ENCODE assay signal across 25 mouse cellular contexts in the genomic region with DNA sequence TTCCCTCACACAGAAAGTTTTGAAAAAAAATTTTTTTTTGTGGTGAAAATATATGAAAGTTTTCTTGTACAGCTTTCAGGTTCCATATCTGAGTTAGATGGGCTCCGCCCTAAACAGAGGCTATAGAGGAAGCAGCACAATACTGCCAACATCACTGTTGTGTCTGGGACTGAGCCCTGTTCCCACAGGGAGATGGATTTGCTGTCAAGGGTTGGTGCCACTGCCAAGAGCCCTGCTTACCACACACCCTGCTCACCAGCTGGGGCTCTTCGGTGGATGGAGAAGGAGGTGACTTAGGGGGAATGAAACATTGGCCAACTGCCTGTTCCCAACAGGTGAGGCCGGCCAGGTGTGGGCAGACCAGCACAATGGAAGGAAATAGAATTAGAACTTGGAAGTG. TPM values are rescaled to one million over a fixed set of nuclear protein-coding genes. Genes with fewer than 3 reads are reported as not detected.
DNase-seq lines count a peak whose midpoint lies in the region; ATAC-seq and TF ChIP-seq lines count a peak whose summit lies in the region.
"Had no signal": no experiment of that assay in that cellular context is flagged by ENCODE, and none has a peak within 500 bp of the region (broad histone marks: within the 10 kb centered on the region; RNA-seq: fewer than 3 reads in every experiment).

No protein-coding gene starts in this region.

- no peak for TF ChIP-seq RAD21 in CH12.LX (IDR thresholded peaks at IDR 0.05; ENCODE audit: low read depth, low read length)

- H3K4me2 ChIP-seq in hindbrain, postnatal 0 days (ENCODE audit: low read depth, low read length), result no peak overlapping the region
- no peak overlapping the region for H3K4me2 ChIP-seq in hindbrain, embryonic 12.5 days (replicated peaks)
- peak overlapping the region; percentile 70; the same call in 1 of the 2 replicates for H3K4me2 ChIP-seq in CH12.LX (ENCODE audit: insufficient read depth, low read depth, poor library complexity, severe bottlenecking)
- H3K4me2 ChIP-seq: forebrain, embryonic 15.5 days; heart, embryonic 13.5 days; limb, embryonic 13.5 days; liver, embryonic 12.5 days had no signal

- WGBS in hindbrain, postnatal 0 days, result 50% methylated on average over 3 of the region's 3 CpGs
- 95% methylated on average over 3 of the region's 3 CpGs for WGBS in hindbrain, embryonic 12.5 days

- peak; percentile 28 for DNase-seq in adrenal gland, postnatal 10 days
- no peak for DNase-seq in adrenal gland, postnatal 36 days
- DNase-seq in hindbrain, postnatal 0 days (ENCODE audit: low spot score), result peak; percentile 50
- no peak for DNase-seq in CH12.LX (ENCODE audit: extremely low read depth)
- no peak for DNase-seq in layer of hippocampus, adult 9-10 months (ENCODE audit: low spot score)
- DNase-seq: cerebellum, adult 2 months; cerebellum, postnatal 36 days; heart, adult 2 months; heart, postnatal 14 days; kidney, postnatal 25 days; layer of hippocampus, postnatal 36 days; lung, adult 2 months; right cerebral cortex, postnatal 14 days; thymus, postnatal 14 days had no signal

- H3K36me3 ChIP-seq in hindbrain, postnatal 0 days (ENCODE audit: insufficient read depth, low read length), result no peaks in the 10 kb centered on the region
- H3K36me3 ChIP-seq in hindbrain, embryonic 12.5 days, result no peaks in the 10 kb centered on the region
- no peaks in the 10 kb centered on the region for H3K36me3 ChIP-seq in CH12.LX (replicated peaks in 1 of 2; ENCODE audit: control insufficient read depth in 1 of 2, insufficient read depth in 1 of 2, low read length in 1 of 2)
- H3K36me3 ChIP-seq: forebrain, embryonic 15.5 days; heart, embryonic 13.5 days; limb, embryonic 13.5 days; liver, embryonic 12.5 days had no signal

- H3K79me2 ChIP-seq in CH12.LX (replicated peaks; ENCODE audit: control insufficient read depth, extremely low read depth, insufficient read depth, poor library complexity, severe bottlenecking), result no peaks in the 10 kb centered on the region

- H3K9me3 ChIP-seq in hindbrain, postnatal 0 days (ENCODE audit: low read length), result no peaks in the 10 kb centered on the region
- H3K9me3 ChIP-seq in hindbrain, embryonic 12.5 days (replicated peaks), result no peaks in the 10 kb centered on the region
- no peaks in the 10 kb centered on the region for H3K9me3 ChIP-seq in CH12.LX (replicated peaks; ENCODE audit: low read length)
- H3K9me3 ChIP-seq: forebrain, embryonic 15.5 days; heart, embryonic 13.5 days; limb, embryonic 13.5 days; liver, embryonic 12.5 days had no signal

- no peaks in the 10 kb centered on the region; the same call in 1 of the 2 replicates for H3K4me1 ChIP-seq in hindbrain, postnatal 0 days (ENCODE audit: insufficient read depth, low read length)
- H3K4me1 ChIP-seq in hindbrain, embryonic 12.5 days, result peaks cover 5% of the 10 kb centered on the region; the same call in 1 of the 2 replicates
- H3K4me1 ChIP-seq in CH12.LX (ENCODE audit: control insufficient read depth in 1 of 2, insufficient read depth in 2 of 2), result peaks cover 21 to 41% of the 10 kb centered on the region in 2 experiments
- H3K4me1 ChIP-seq: forebrain, embryonic 15.5 days; heart, embryonic 13.5 days; limb, embryonic 13.5 days; liver, embryonic 12.5 days had no signal

- no peak for TF ChIP-seq CTCF in hindbrain, postnatal 0 days (IDR thresholded peaks at IDR 0.05; ENCODE audit: low read depth)
- TF ChIP-seq CTCF in CH12.LX (conservative IDR thresholded peaks at IDR 0.05 in 1 of 2, IDR thresholded peaks at IDR 0.05 in 1 of 2; ENCODE audit: low read depth in 2 of 2, low read length in 2 of 2), result no peak

- H3K27me3 ChIP-seq in hindbrain, postnatal 0 days (ENCODE audit: insufficient read depth, low read length), result no peaks in the 10 kb centered on the region
- H3K27me3 ChIP-seq in hindbrain, embryonic 12.5 days, result no peaks in the 10 kb centered on the region
- no peaks in the 10 kb centered on the region for H3K27me3 ChIP-seq in CH12.LX (replicated peaks)
- H3K27me3 ChIP-seq: forebrain, embryonic 15.5 days; heart, embryonic 13.5 days; limb, embryonic 13.5 days; liver, embryonic 12.5 days had no signal

- in situ Hi-C loops in CH12.LX (cut with MboI; ENCODE audit: low pct_ligation_motif_present, low pct_unique_long_range_greater_than_20kb, low sequenced_read_pairs), result no loop called here

- H3K4me3 ChIP-seq in hindbrain, postnatal 0 days (ENCODE audit: low read length), result no peak overlapping the region
- no peak overlapping the region for H3K4me3 ChIP-seq in hindbrain, embryonic 12.5 days
- H3K4me3 ChIP-seq in CH12.LX (replicated peaks in 1 of 3; ENCODE audit: low read depth in 2 of 3, low read length in 2 of 3, poor library complexity in 1 of 3), result no peak overlapping the region
- H3K4me3 ChIP-seq: forebrain, embryonic 15.5 days; heart, adult 2 months; heart, embryonic 13.5 days; layer of hippocampus, adult 2 months; limb, embryonic 13.5 days; liver, embryonic 12.5 days had no signal

- no peak overlapping the region for H3K27ac ChIP-seq in hindbrain, postnatal 0 days
- H3K27ac ChIP-seq in hindbrain, embryonic 12.5 days, result no peak overlapping the region
- H3K27ac ChIP-seq in CH12.LX (ENCODE audit: insufficient read depth, low read depth), result no peak overlapping the region
- H3K27ac ChIP-seq: forebrain, embryonic 15.5 days; heart, adult 2 months; heart, embryonic 13.5 days; layer of hippocampus, adult 2 months; limb, embryonic 13.5 days; liver, embryonic 12.5 days had no signal

- TF ChIP-seq EP300 in CH12.LX (IDR thresholded peaks at IDR 0.05; ENCODE audit: low read length), result no peak

- ATAC-seq in hindbrain, postnatal 0 days, result 0 out of 2 replicates have a peak, but pooled peaks have one; percentile 49
- no peak for ATAC-seq in hindbrain, embryonic 12.5 days (ENCODE audit: low FRiP score)
- peak; percentile 77 for ATAC-seq in megakaryocyte, adult 5-6 weeks (ENCODE audit: poor library complexity, severe bottlenecking)
- ATAC-seq: forebrain, embryonic 15.5 days; intestine, postnatal 0 days; liver, embryonic 12.5 days; midbrain, embryonic 16.5 days had no signal

- no peak overlapping the region for H3K9ac ChIP-seq in hindbrain, postnatal 0 days (replicated peaks; ENCODE audit: low read length)
- H3K9ac ChIP-seq in hindbrain, embryonic 12.5 days, result no peak overlapping the region
- H3K9ac ChIP-seq in CH12.LX (ENCODE audit: insufficient read depth, low read depth), result no peak overlapping the region
- H3K9ac ChIP-seq: forebrain, embryonic 15.5 days; heart, embryonic 13.5 days; limb, embryonic 13.5 days; liver, embryonic 12.5 days had no signal

- TF ChIP-seq POLR2A in CH12.LX (IDR thresholded peaks at IDR 0.05; ENCODE audit: low read depth, low read length), result no peak

- dilution Hi-C loops in CH12.LX (cut with MboI; ENCODE audit: extremely low pct_ligation_motif_present, extremely low pct_unique_long_range_greater_than_20kb, low sequenced_read_pairs), result no loop called here

TF ChIP-seq in CH12.LX, 34 proteins besides CTCF, POLR2A, EP300 and RAD21:
- TF ChIP-seq BHLHE40 (IDR thresholded peaks at IDR 0.05; ENCODE audit: low read depth, low read length) (no peak), IRF4 (IDR thresholded peaks at IDR 0.05; ENCODE audit: low read depth, low read length) (no peak), ZMIZ1 (IDR thresholded peaks at IDR 0.05; ENCODE audit: low read depth, low read length) (no peak), ZNF384 (IDR thresholded peaks at IDR 0.05; ENCODE audit: low read depth, low read length) (no peak), SMC3 (IDR thresholded peaks at IDR 0.05; ENCODE audit: low read depth, low read length) (no peak), ETS1 (conservative IDR thresholded peaks at IDR 0.05; ENCODE audit: low read depth, low read length) (no peak), ZC3H11A (IDR thresholded peaks at IDR 0.05; ENCODE audit: low read depth, low read length) (no peak), MAX (IDR thresholded peaks at IDR 0.05; ENCODE audit: low read length) (no peak)

RNA-seq across cellular contexts. Expression of gene Rfx4, which starts 35.3 kb away (rescaled TPM):
- under 1 TPM; 0.39 to 0.51 TPM for total RNA-seq in adrenal gland, postnatal 10 days (2021)
- not detected for total RNA-seq in adrenal gland, postnatal 36 days (2021)
- total RNA-seq in hindbrain, postnatal 0 days (2014; rRNA removed), result 16.7 and 21.5 TPM in 2 replicates
- polyA plus RNA-seq in hindbrain, postnatal 0 days (2015; fragmentation: Nextera tagmentation; extraction: Ambion mirVana), result 16.1 and 17.1 TPM in 2 replicates
- 40.9 and 49.2 TPM in 2 replicates for polyA plus RNA-seq in hindbrain, embryonic 12.5 days (2016; fragmentation: Nextera tagmentation; extraction: Ambion mirVana)
- total RNA-seq in CH12.LX (2012; rRNA removed) (0.04 TPM in 1 of 2 replicates, not detected in the other), CH12.LX (2014; rRNA removed) (not detected in 2 replicates)
- polyA plus RNA-seq in CH12.LX (2012; ENCODE audit: insufficient read length, low read depth), result 0.07 TPM in 1 of 2 replicates, not detected in the other
- 0.11 TPM in 1 of 2 replicates, not detected in the other for total RNA-seq in megakaryocyte, adult 5-6 weeks (2015)
- 0.24 TPM in 1 of 2 replicates, not detected in the other for total RNA-seq in megakaryocyte, adult 5-6 weeks (2017)
- total RNA-seq: gastrocnemius, adult 8-10 months had no signal
- polyA plus RNA-seq: heart, adult 2 months; heart, embryonic 13.5 days; intestine, postnatal 0 days; liver, embryonic 12.5 days; spleen, adult 2 months had no signal

Comparison
In these comparisons a context has a peak if more than half of its experiments do, and no peak if none do; other contexts are left out.
1. DNase-seq: peak in adrenal gland, postnatal 10 days (single experiment) and hindbrain, postnatal 0 days (single experiment); none in adrenal gland, postnatal 36 days (0 of 2), CH12.LX (single experiment) and layer of hippocampus, adult 9-10 months (single experiment).
2. RNA of gene Rfx4, which starts 35.3 kb away (total RNA-seq): 16.7 to 21.5 TPM in hindbrain, postnatal 0 days; 0.39 to 0.51 TPM in adrenal gland, postnatal 10 days, 0.11 to 0.24 TPM in megakaryocyte, adult 5-6 weeks, not detected in adrenal gland, postnatal 36 days and 0.04 TPM in CH12.LX; every median in the first group is over 10 times any median in the second.